Mouse (Mus musculus) cerebellum, adult 9-10 months (tissue): ENCODE results near the gene Rgs8.

Experiments
- DNase-seq: peaks from one replicate; pipeline ENCODE4 v3.0.0; 2022

The Rgs8 gene

GRCm38 (mm10) chr1:153652938-153653623, at the start of gene Rgs8:
Gene Rgs8 (plus strand): TSS chr1:153653025.
- DNase-seq = peak; percentile 80

- DNase-seq = no peak
Measured at GRCm38 (mm10) chr1:153617340-153617830, 35.4 kb upstream of the Rgs8 start.

GRCm38 (mm10) chr1:153623036-153623435, 29.8 kb upstream of the Rgs8 start:
- DNase-seq = no peak

- no peak for DNase-seq
Measured at GRCm38 (mm10) chr1:153632686-153633085, 20.1 kb upstream of the Rgs8 start.

GRCm38 (mm10) chr1:153635056-153635455, 17.8 kb upstream of the Rgs8 start:
- no peak for DNase-seq

GRCm38 (mm10) chr1:153635521-153635920, 17.3 kb upstream of the Rgs8 start:
- DNase-seq = peak; percentile 24

- no peak for DNase-seq
Measured at GRCm38 (mm10) chr1:153636821-153637220, 16.0 kb upstream of the Rgs8 start.

GRCm38 (mm10) chr1:153641492-153641939, 11.3 kb upstream of the Rgs8 start:
- no peak for DNase-seq

GRCm38 (mm10) chr1:153641940-153642501, 10.8 kb upstream of the Rgs8 start:
- DNase-seq = no peak

GRCm38 (mm10) chr1:153653674-153654073, 849 bp downstream of the Rgs8 start:
- DNase-seq = peak; percentile 43

- no peak for DNase-seq
Measured at GRCm38 (mm10) chr1:153659666-153660065, 6.8 kb downstream of the Rgs8 start.

GRCm38 (mm10) chr1:153660982-153661688, 8.3 kb downstream of the Rgs8 start:
- DNase-seq = peak; percentile 39

GRCm38 (mm10) chr1:153661689-153662002, 8.8 kb downstream of the Rgs8 start:
- DNase-seq = peak; percentile 28

- peak; percentile 20 for DNase-seq
Measured at GRCm38 (mm10) chr1:153662362-153662761, 9.5 kb downstream of the Rgs8 start.

- peak; percentile 96 for DNase-seq
Measured at GRCm38 (mm10) chr1:153665066-153665715, 12.4 kb downstream of the Rgs8 start.

GRCm38 (mm10) chr1:153666236-153666635, 13.4 kb downstream of the Rgs8 start:
- no peak for DNase-seq

- peak; percentile 94 for DNase-seq
Measured at GRCm38 (mm10) chr1:153667244-153667727, 14.5 kb downstream of the Rgs8 start.

GRCm38 (mm10) chr1:153667781-153668180, 15.0 kb downstream of the Rgs8 start:
- DNase-seq = peak; percentile 73

GRCm38 (mm10) chr1:153669086-153669485, 16.3 kb downstream of the Rgs8 start:
- DNase-seq = peak; percentile 83

GRCm38 (mm10) chr1:153669728-153670127, 16.9 kb downstream of the Rgs8 start:
- DNase-seq = no peak

GRCm38 (mm10) chr1:153671352-153671751, 18.5 kb downstream of the Rgs8 start:
- no peak for DNase-seq

GRCm38 (mm10) chr1:153672698-153673097, 19.9 kb downstream of the Rgs8 start:
- DNase-seq = no peak

GRCm38 (mm10) chr1:153673900-153674299, 21.1 kb downstream of the Rgs8 start:
- no peak for DNase-seq
